Mouse (Mus musculus) embryo, embryonic 11 days (tissue): ENCODE results near the gene Dbndd2.
A peak's percentile ranks its signal among the peaks of the same experiment; 100 is the strongest.

Experiments
- DNase-seq: peaks from one replicate; pipeline ENCODE4 v3.0.0-alpha.2; 2015

The Dbndd2 gene

GRCm38 (mm10) chr2:164454846-164455245 lies 31.1 kb upstream of the Dbndd2 start:
- DNase-seq: no peak

- DNase-seq: no peak
Measured at GRCm38 (mm10) chr2:164455421-164456190, 30.3 kb upstream of the Dbndd2 start.

GRCm38 (mm10) chr2:164456413-164456812 lies 29.5 kb upstream of the Dbndd2 start:
- DNase-seq: no peak

GRCm38 (mm10) chr2:164456864-164457300 lies 29.0 kb upstream of the Dbndd2 start, which contains the start of gene Sys1:
Gene Sys1 (plus strand): TSS chr2:164456964.
- peak; percentile 58 for DNase-seq

- DNase-seq: no peak
Measured at GRCm38 (mm10) chr2:164457942-164458341, 28.0 kb upstream of the Dbndd2 start.

- DNase-seq: no peak
Measured at GRCm38 (mm10) chr2:164458535-164458934, 27.4 kb upstream of the Dbndd2 start.

GRCm38 (mm10) chr2:164460745-164461551 lies 25.0 kb upstream of the Dbndd2 start, which contains the start of gene Gm20458:
Gene Gm20458 (plus strand): TSS chr2:164460967.
- peak; percentile 98 for DNase-seq

GRCm38 (mm10) chr2:164465161-164465560 lies 20.7 kb upstream of the Dbndd2 start:
- no peak for DNase-seq

GRCm38 (mm10) chr2:164466787-164467186 lies 19.1 kb upstream of the Dbndd2 start:
- no peak for DNase-seq

GRCm38 (mm10) chr2:164470254-164470653 lies 15.7 kb upstream of the Dbndd2 start:
- peak; percentile 75 for DNase-seq

- no peak for DNase-seq
Measured at GRCm38 (mm10) chr2:164473624-164474023, 12.3 kb upstream of the Dbndd2 start, which contains the start of gene Trp53tg5. Gene Trp53tg5 (minus strand): TSS chr2:164473724.

GRCm38 (mm10) chr2:164486258-164487114 lies 580 bp downstream of the Dbndd2 start:
- peak; percentile 60 for DNase-seq

GRCm38 (mm10) chr2:164487115-164487527 lies 1.2 kb downstream of the Dbndd2 start:
- DNase-seq: no peak

- DNase-seq: no peak
Measured at GRCm38 (mm10) chr2:164487812-164488211, 1.9 kb downstream of the Dbndd2 start.

GRCm38 (mm10) chr2:164494126-164494525 lies 8.2 kb downstream of the Dbndd2 start:
- DNase-seq: no peak

- no peak for DNase-seq
Measured at GRCm38 (mm10) chr2:164496331-164496730, 10.4 kb downstream of the Dbndd2 start.

GRCm38 (mm10) chr2:164496847-164497690 lies 11.2 kb downstream of the Dbndd2 start, which contains the start of gene Pigt:
Gene Pigt (plus strand): TSS chr2:164497520.
- DNase-seq: peak; percentile 93

GRCm38 (mm10) chr2:164497691-164498268 lies 11.9 kb downstream of the Dbndd2 start:
- no peak for DNase-seq

- no peak for DNase-seq
Measured at GRCm38 (mm10) chr2:164499317-164499716, 13.4 kb downstream of the Dbndd2 start.

GRCm38 (mm10) chr2:164500511-164500910 lies 14.6 kb downstream of the Dbndd2 start:
- DNase-seq: no peak

- DNase-seq: no peak
Measured at GRCm38 (mm10) chr2:164504919-164505318, 19.0 kb downstream of the Dbndd2 start.
